Mouse (Mus musculus) kidney, postnatal 14 days (tissue): ENCODE results near the gene Golt1a.

Source experiments
- DNase-seq: peaks from one replicate; pipeline ENCODE4 v3.0.0; 2022; ENCODE audit warnings: mixed read lengths

Golt1a gene

GRCm38 (mm10) chr1:133351762-133352161, 42.2 kb downstream of the Golt1a start:
- no peak for DNase-seq

GRCm38 (mm10) chr1:133353371-133353809, 43.8 kb downstream of the Golt1a start:
- peak; percentile 84 for DNase-seq

- DNase-seq, result no peak
Observed at GRCm38 (mm10) chr1:133355469-133355868, 45.9 kb downstream of the Golt1a start.

DNA sequence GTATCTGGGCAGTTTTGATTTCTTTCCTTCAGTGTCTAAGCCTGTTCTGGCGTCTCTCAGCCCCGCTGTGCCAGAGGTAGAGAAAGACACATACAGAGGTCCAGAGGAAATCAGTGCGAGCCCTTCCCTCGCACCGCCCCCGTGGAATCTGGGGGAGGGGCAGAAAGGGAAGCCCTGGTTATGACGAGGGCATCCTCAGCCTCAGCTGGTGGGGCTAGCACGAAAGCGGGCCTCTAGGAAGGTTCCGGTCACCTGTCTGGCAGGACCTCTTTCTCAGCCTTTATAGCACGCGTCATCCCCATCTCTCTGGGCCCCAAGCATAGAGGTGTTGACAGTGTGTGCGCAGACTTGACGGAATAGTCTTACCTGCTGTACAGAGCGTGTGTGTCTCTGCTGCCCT, 46.3 kb downstream of the Golt1a start:
- no peak for DNase-seq

DNA sequence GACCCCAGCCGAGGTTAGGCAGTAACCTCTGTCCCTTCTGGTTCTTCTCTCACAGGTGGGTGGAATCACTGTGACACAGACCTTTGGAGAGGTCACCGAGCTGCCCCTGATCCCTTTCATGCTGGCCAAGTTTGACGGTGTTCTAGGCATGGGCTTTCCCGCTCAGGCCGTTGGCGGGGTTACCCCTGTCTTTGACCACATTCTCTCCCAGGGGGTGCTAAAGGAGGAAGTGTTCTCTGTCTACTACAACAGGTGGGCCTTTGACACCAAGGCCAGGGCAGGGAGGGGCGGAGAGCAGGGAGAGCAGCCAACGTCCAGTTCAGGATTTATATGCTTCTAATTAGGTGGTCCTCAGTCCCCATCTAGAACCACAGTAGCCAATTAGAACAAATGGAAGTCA, 46.7 kb downstream of the Golt1a start:
- DNase-seq, result no peak

- no peak for DNase-seq
Observed at GRCm38 (mm10) chr1:133361006-133361405, 51.4 kb downstream of the Golt1a start.

- DNase-seq, result no peak
Observed at GRCm38 (mm10) chr1:133362103-133362502, 52.5 kb downstream of the Golt1a start.

DNA sequence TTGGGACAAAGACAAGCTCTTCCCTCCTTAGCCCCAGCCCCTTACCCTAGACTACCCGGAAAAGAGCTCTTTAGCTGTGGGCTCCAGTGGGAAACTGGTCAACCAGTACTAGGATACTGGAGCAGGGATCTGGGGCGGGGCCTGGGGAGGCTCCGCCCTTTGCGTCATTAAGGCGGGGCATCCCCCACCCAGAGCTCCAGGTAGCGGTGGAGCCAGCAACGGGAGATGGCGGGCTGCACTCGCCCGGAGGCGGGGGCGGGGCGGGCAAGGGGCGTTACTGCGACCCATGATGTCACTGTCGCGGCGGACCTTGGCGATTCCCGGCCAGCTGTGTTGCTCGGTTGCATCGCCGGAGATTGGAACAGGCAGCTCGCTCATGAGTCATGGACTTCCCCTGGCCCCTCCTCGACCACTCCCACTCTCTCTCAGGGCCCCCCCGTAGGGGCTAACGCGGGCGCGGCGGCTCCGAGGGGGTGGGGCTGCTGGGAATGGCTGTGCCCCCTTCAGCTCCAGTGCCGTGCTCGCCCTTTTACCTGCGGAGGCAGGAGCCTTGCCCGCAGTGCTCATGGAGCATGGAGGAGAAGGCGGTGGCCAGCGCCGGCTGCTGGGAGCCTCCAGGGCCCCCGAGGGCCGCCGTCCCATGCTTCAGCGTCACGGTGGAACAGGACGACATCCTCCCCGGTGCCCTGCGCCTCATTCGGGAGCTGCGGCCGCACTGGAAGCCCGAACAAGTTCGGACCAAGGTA, 53.8 kb downstream of the Golt1a start, which contains the start of gene Etnk2:
Gene Etnk2, plus strand, starts transcription at position 297 of the 746 bp plus-strand sequence.
- DNase-seq, result peak; percentile 91

DNA sequence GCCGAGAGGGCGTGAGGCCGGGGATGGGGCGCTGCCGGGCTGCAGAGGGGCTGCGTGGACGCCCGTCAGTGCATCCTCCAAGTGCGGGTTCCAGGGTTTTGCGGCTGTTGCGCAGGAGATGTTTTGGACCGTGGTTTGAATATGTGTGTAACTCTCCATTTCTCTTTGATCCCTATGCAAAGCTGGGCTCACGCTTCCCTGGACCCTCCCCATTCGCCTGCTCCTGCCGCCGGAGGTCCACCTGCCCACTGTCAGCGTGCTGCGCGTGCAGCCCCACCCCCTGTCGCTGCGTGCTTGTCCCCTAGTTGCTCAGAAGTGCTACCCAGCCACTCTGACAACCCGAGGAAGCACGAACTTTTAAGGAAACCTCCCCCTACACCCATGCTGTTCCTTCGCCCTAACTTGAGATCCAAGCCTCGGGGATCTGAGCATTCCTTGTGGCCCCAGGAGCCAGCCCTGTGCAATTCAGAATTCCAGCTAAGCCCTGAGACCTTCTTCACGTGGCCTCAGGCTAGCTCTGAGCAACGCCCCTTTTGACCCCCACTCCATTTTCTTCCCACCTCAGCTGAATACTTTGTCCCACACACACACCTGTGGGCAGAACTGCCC, 54.5 kb downstream of the Golt1a start:
- DNase-seq, result no peak

DNA sequence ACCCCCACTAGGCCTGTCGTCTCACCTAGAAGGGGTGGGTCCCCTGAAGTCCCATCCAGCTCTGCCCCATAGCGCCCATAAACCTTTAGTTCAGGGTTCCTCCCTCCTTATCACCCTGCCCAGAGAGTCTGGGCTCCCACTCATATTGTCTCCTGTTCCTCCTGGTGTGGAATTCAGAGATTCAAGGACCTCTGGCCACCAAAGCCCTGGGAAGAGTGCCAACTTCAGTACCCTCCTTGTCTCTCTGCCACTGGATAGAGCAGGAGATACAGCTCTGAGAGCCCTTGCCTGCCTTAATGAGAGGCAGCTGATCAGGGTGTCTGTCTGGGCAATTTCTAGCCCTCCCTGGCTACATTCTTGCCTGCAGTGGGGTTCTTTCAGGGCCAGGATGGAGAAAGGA, 55.3 kb downstream of the Golt1a start:
- no peak for DNase-seq

- no peak for DNase-seq
Observed at GRCm38 (mm10) chr1:133366951-133367605, 57.5 kb downstream of the Golt1a start.

DNA sequence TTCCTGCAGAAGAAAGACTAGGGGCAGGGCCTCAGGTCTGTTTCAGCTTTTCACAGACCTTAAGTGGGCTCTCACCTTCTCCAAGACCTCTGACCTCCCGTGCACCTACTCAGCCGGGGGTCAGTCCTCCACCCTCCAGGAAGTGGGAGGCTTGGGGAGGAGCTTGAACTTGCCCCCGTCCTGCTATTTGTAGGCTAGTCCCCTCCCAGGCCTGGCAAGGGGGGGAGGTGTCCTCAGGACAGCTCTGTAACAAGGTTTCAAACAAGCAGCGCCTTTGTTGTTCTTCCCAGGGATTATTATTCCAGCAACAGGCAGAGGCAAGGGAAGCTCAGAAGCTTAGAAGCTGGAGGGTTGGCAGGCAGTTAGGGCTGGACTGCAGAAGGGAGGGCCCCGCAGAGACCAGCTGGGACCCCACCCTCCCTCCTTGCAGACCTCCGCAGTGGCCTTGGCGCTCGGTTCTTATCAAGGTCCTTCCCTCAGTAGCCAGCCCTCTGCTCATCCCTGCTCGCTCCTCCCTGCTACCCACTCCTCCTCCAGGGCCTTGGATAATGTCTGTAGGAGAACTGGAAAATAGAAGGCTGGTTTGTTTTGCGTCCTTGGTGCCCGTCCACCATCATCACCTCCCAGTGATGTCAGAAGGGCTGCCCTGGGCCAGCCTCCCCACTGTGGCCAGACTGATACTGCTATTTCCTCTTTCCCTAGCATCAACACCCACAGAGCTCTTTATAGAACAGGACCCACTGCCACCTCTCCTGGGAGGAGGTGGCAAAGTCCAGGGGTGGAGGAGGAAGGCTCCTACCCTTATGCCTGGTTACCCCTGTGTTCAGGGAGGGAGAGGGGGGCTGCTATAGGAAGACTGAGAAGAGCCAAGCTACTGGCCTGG, 58.2 kb downstream of the Golt1a start:
- no peak for DNase-seq

DNA sequence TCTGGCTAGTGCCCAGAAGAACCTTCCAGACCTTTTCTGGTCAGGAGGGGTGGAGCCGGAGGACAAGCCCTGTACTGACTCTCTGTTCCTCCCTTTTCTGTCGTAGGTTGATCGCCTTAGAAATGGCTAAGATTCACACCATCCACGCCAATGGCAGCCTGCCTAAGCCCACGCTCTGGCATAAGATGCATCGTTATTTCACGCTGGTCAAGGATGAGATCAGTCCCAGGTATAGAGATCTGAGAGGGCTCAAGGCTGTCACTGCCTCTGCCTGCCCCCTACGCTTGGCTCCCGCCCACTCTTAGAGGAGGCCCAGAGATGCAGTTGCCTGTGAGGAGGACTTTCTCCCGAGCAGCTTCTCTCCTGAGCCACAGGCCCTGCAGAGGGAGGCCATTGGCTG, 59.0 kb downstream of the Golt1a start:
- DNase-seq, result no peak

DNA sequence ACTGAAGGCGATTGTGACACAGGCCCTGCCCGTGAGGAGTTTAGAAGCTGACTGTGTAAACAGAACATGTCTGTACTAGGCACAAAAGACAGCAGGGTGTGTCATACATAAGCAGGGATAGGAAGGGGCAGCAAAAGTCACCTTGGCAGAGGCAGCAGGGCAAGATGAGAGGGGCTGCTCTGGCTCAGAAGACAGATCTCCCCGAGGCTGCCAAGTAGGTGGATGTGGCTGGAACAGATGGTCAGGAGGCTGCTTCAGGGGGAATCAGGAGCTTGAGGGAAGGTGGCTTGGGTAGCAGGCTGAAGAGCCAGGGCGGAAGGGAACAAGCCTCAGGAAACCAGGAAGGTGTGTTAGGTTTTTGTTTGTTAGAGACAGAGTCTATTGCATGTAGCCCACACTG, 60.8 kb downstream of the Golt1a start:
- no peak for DNase-seq

DNA sequence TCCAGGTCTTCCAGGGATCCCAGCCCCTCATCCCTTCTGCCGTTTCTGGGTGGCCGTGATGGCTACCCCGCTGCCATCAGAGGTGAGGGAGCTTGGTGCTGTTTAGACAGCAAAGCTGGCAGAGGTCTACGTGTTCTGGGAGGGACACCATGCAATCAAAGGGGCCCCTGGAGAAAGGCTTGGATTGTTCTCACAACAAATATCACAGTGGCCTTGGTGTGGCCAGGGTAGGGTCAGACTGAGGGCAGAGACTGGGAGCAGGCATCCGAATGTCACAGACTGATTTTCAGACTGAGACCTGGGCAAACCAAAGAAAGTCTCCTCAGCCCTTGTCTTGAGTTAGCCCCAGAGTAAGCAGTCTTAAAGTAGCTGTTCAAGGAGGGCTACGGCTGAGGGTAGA, 61.8 kb downstream of the Golt1a start:
- DNase-seq, result no peak

GRCm38 (mm10) chr1:133372113-133372512, 62.5 kb downstream of the Golt1a start:
- no peak for DNase-seq
